Mouse (Mus musculus) ES-E14 (cell line): Measurements from ENCODE around the gene Lyl1.

Experiments
- CHD2 ChIP-seq: IDR thresholded peaks from 2 replicates; pipeline ENCODE4 v1.6.1; 2014; ENCODE audit warnings: mild to moderate bottlenecking, low read depth, low read length, inconsistent platforms
- HCFC1 ChIP-seq: IDR thresholded peaks from 2 replicates; pipeline ENCODE4 v1.6.1; 2012; ENCODE audit warnings: low read length, inconsistent platforms, borderline replicate concordance; ENCODE audit not compliant: insufficient read depth
- MAFK ChIP-seq: IDR thresholded peaks from 2 replicates; pipeline ENCODE4 v1.6.1; 2014; ENCODE audit warnings: mild to moderate bottlenecking, low read depth, low read length, inconsistent platforms; ENCODE audit not compliant: insufficient read depth
- ZC3H11A ChIP-seq: IDR thresholded peaks from 2 replicates; pipeline ENCODE4 v1.6.1; 2012; ENCODE audit warnings: low read depth, mild to moderate bottlenecking, inconsistent platforms, low read length, borderline replicate concordance

- TF ChIP-seq MAFK (no peak), ZC3H11A (no peak), CHD2 (no peak), HCFC1 (no peak)
Observed at GRCm38 (mm10) chr8:84712759-84713120, 11.5 kb downstream of the Lyl1 start.
